Mouse (Mus musculus): ENCODE measurements around the gene Mmp10.

- TF ChIP-seq CTCF (IDR thresholded peaks at IDR 0.05; ENCODE audit: extremely low read depth, insufficient read depth, low read length), result no peak
- no peak for TF ChIP-seq POLR2A (IDR thresholded peaks at IDR 0.05; ENCODE audit: extremely low read depth, insufficient read depth, low read length)
Observed at GRCm38 (mm10) chr9:7526255-7526940, 24.2 kb downstream of the Mmp10 start.

Data from cortical plate, adult 2 months (tissue).